Mouse (Mus musculus) stomach, adult 2 months (tissue): ENCODE data around the gene Ooep. TPM values are rescaled to one million over a fixed set of nuclear protein-coding genes. Genes with fewer than 3 reads are reported as not detected.

ENCODE experiments used
- polyA plus RNA-seq: library from polyadenylated mRNA; depleted of rRNA; stranded (reverse); fragments of >200 nt; gene quantifications from 2 replicates; pipeline ENCODE4 v1.2.3, GENCODE M21; 2012; rRNA removed

Gene Ooep
- polyA plus RNA-seq = 0.05 TPM in 1 of 2 replicates, not detected in the other

GRCm38 (mm10) chr9:78378113-78378785 is at the start of gene Ooep:
TSS of gene Ooep (minus strand) at chr9:78378725.

GRCm38 (mm10) chr9:78395630-78396351 is 17.3 kb upstream of the Ooep start, which contains the start of gene Ddx43:
TSS of gene Ddx43 (plus strand) at chr9:78395777.

GRCm38 (mm10) chr9:78367959-78368358 is 10.6 kb downstream of the Ooep start, which contains the start of gene Dppa5a:
TSS of gene Dppa5a (minus strand) at chr9:78368177.

GRCm38 (mm10) chr9:78355611-78356010 is 22.9 kb downstream of the Ooep start, which contains the start of gene Gsta2:
TSS of gene Gsta2 (minus strand) at chr9:78355788.

GRCm38 (mm10) chr9:78327289-78327688 is 51.2 kb downstream of the Ooep start, which contains the start of gene Omt2b:
TSS of gene Omt2b (plus strand) at chr9:78327589.

Other genes starting within 250 kb of the Ooep start
- gene Gsta4, start 196.0 kb downstream of the Ooep start, polyA plus RNA-seq = 181 and 246 TPM in 2 replicates
- 149 and 298 TPM in 2 replicates for gene Gsta1, start 148.1 kb downstream of the Ooep start, polyA plus RNA-seq
- gene Gm3776, start 121.6 kb downstream of the Ooep start, polyA plus RNA-seq = 16.8 and 29.2 TPM in 2 replicates
- 0.29 TPM in 1 of 2 replicates, not detected in the other for gene Gm10639, start 88.8 kb downstream of the Ooep start, polyA plus RNA-seq
- not detected in 2 replicates for gene Omt2a, start 63.9 kb downstream of the Ooep start, polyA plus RNA-seq
- not detected in 2 replicates for gene Omt2b, start 51.1 kb downstream of the Ooep start, polyA plus RNA-seq
- 2.8 and 4.3 TPM in 2 replicates for gene Gsta2, start 22.9 kb downstream of the Ooep start, polyA plus RNA-seq
- 0.45 TPM in 1 of 2 replicates, not detected in the other for gene Dppa5a, start 10.5 kb downstream of the Ooep start, polyA plus RNA-seq
- 0.03 TPM in 1 of 2 replicates, not detected in the other for gene Ddx43, start 17.1 kb upstream of the Ooep start, polyA plus RNA-seq
- 0.39 and 0.67 TPM in 2 replicates for gene Cgas, start 64.5 kb upstream of the Ooep start, polyA plus RNA-seq
- 8.1 and 11.3 TPM in 2 replicates for gene Mto1, start 69.5 kb upstream of the Ooep start, polyA plus RNA-seq
- 0.11 TPM in 1 of 2 replicates, not detected in the other for gene Gm17324, start 70.1 kb upstream of the Ooep start, polyA plus RNA-seq
- 470 and 480 TPM in 2 replicates for gene Eef1a1, start 110.4 kb upstream of the Ooep start, polyA plus RNA-seq
- 2.5 and 2.7 TPM in 2 replicates for gene Slc17a5, start 209.3 kb upstream of the Ooep start, polyA plus RNA-seq
- 1.4 and 1.7 TPM in 2 replicates for gene Cd109, start 236.8 kb upstream of the Ooep start, polyA plus RNA-seq